Mouse (Mus musculus): ENCODE data around the gene Zfp185. TPM values are rescaled to one million over a fixed set of nuclear protein-coding genes. Genes with fewer than 3 reads are reported as not detected.
"Not testable (repeated sequence)": the region's sequence is repeated elsewhere in the genome, so short reads cannot be mapped to it uniquely, and the experiment has no call there.

Gene Zfp185
- polyA plus RNA-seq, 1 experiment from 2014 or later, result 2.4 TPM

- DNase-seq (ENCODE audit: low spot score); H3K9me3 ChIP-seq (ENCODE audit: control insufficient read depth, low read length); H3K27ac ChIP-seq (ENCODE audit: low read depth, low read length); H3K9ac ChIP-seq (ENCODE audit: low read depth, low read length); ATAC-seq (replicated peaks; ENCODE audit: low FRiP score); H3K4me2 ChIP-seq; H3K4me3 ChIP-seq (ENCODE audit: low read depth, low read length); H3K36me3 ChIP-seq (ENCODE audit: control insufficient read depth, insufficient read depth, low read length); H3K4me1 ChIP-seq (replicated peaks; ENCODE audit: control insufficient read depth, insufficient read depth, low read length): not testable (repeated sequence)
- no CpG with 5 or more reads among the region's 5 CpGs for WGBS
- peaks cover 11% of the 10 kb centered on the region for H3K27me3 ChIP-seq (replicated peaks; ENCODE audit: control insufficient read depth, insufficient read depth, low read length)
Observed at GRCm38 (mm10) chrX:73066765-73067312, 79.7 kb downstream of the Zfp185 start.

MicroRNA genes within 50 kb of the gene (microRNA counts, 519-probe panel; counts per million panel counts)
- microRNA mmu-miR-2137, result not detected

Small RNAs within 50 kb of the gene (microRNA-seq; reads per million reads assigned to microRNA genes)
- gene Mir2137 (ENCODE audit: borderline number of aligned reads), result 17.6 reads per million, percentile 29 among the genes with 10 or more reads in this experiment

Other genes with a start within 250 kb of the Zfp185 start
- gene Gabrq, start 162.2 kb upstream of the Zfp185 start, polyA plus RNA-seq (2014; fragmentation: Nextera tagmentation; extraction: Ambion mirVana), result 0.03 TPM in 1 of 2 replicates, not detected in the other
- gene Cetn2, start 68.9 kb upstream of the Zfp185 start, polyA plus RNA-seq (2014; fragmentation: Nextera tagmentation; extraction: Ambion mirVana), result 74.3 and 77.2 TPM in 2 replicates
- 29.6 and 32.2 TPM in 2 replicates for gene Nsdhl, start 68.8 kb upstream of the Zfp185 start, polyA plus RNA-seq (2014; fragmentation: Nextera tagmentation; extraction: Ambion mirVana)
- not detected in 2 replicates for gene Pnma5, start 49.8 kb downstream of the Zfp185 start, polyA plus RNA-seq (2014; fragmentation: Nextera tagmentation; extraction: Ambion mirVana)
- not detected in 2 replicates for gene Pnma3, start 77.4 kb downstream of the Zfp185 start, polyA plus RNA-seq (2014; fragmentation: Nextera tagmentation; extraction: Ambion mirVana)
- 1.2 and 1.9 TPM in 2 replicates for gene Xlr4a, start 95.1 kb downstream of the Zfp185 start, polyA plus RNA-seq (2014; fragmentation: Nextera tagmentation; extraction: Ambion mirVana)
- 4.3 and 4.5 TPM in 2 replicates for gene Xlr3a, start 109.8 kb downstream of the Zfp185 start, polyA plus RNA-seq (2014; fragmentation: Nextera tagmentation; extraction: Ambion mirVana)
- 0.13 TPM in 1 of 2 replicates, not detected in the other for gene Gm14685, start 129.7 kb downstream of the Zfp185 start, polyA plus RNA-seq (2014; fragmentation: Nextera tagmentation; extraction: Ambion mirVana)
- not detected in 2 replicates for gene Xlr5b, start 161.5 kb downstream of the Zfp185 start, polyA plus RNA-seq (2014; fragmentation: Nextera tagmentation; extraction: Ambion mirVana)
- not detected in 2 replicates for gene DXBay18, start 162.1 kb downstream of the Zfp185 start, polyA plus RNA-seq (2014; fragmentation: Nextera tagmentation; extraction: Ambion mirVana)
- not detected in 2 replicates for gene Spin2d, start 189.7 kb downstream of the Zfp185 start, polyA plus RNA-seq (2014; fragmentation: Nextera tagmentation; extraction: Ambion mirVana)
- gene Xlr3b, start 204.9 kb downstream of the Zfp185 start, polyA plus RNA-seq (2014; fragmentation: Nextera tagmentation; extraction: Ambion mirVana), result 5.2 and 8.1 TPM in 2 replicates
- 3.3 and 3.8 TPM in 2 replicates for gene Xlr4b, start 227.0 kb downstream of the Zfp185 start, polyA plus RNA-seq (2014; fragmentation: Nextera tagmentation; extraction: Ambion mirVana)
- gene F8a, start 241.0 kb downstream of the Zfp185 start, polyA plus RNA-seq (2014; fragmentation: Nextera tagmentation; extraction: Ambion mirVana), result 6.2 and 6.5 TPM in 2 replicates

Measured in liver, embryonic 11.5 days (tissue).